Mouse (Mus musculus): Measurements from ENCODE around the gene Olfr235.
"Not testable (repeated sequence)": the region's sequence is repeated elsewhere in the genome, so short reads cannot be mapped to it uniquely, and the experiment has no call there.

The Olfr235 gene

DNA sequence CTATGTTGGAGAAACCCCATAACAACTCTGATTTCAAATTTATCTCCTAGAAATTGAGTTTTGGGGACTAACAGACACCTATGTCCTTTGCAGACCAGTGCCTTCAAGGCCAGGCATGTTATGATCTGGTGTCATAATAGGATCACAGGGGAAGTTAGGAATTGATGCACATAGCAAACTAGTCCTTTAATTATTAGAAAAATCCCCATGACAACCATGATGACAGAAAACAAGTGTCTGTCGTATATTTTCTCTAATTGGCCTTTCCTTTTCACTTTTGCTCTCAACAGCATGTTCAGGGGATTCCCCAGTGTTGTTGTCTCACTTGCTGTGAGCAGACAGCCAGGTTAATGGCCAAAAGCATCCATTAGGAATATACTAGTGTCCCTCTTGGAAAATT, at the start of gene Olfr235:
TSS of gene Olfr235 (plus strand) at position 301 of the 400 bp plus-strand sequence.
- DNase-seq, result no peak

DNA sequence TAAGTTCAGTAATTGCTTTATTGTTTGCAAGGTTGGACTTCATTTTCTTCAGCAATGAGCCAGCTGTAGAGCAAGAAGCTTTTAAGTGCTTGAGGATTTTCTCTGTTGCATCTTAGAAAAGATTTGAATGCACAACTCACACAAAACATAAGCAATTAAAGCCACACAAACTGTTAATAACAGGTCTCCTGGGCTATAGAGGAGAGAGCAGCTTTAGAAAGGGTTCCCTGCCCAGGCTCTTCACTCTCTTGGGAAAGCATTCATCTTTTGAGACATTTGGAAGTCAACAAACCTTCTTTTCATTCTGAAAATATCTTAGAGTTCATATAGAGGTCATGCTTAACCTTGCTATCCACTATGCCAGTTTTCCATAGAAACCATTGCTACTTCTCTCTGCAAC, 28.3 kb upstream of the Olfr235 start, which contains the start of gene Olfr1432:
TSS of gene Olfr1432 (minus strand) at position 101 of the 400 bp plus-strand sequence.
- not testable (repeated sequence) for DNase-seq

DNA sequence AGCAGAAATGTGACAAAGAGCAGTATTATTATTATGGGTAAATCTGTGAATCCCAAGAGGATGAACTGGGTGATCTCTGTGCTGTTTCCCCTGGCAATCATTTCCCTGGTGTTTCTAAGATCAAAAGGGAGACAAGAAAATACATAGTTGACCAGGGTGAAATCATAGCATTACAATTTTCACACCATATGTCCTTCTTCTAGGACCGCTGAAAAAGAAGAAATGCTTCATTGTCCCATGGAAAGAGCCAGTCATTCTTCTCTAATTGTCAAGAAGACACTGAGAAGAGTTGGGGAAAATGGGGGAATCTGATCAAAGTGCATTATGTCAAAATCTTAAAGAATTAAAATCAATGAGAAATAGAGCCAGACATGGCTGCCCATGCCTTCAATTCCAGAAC, 19.3 kb upstream of the Olfr235 start, which contains the start of gene Olfr262:
TSS of gene Olfr262 (minus strand) at position 101 of the 400 bp plus-strand sequence.
- no peak for DNase-seq

DNA sequence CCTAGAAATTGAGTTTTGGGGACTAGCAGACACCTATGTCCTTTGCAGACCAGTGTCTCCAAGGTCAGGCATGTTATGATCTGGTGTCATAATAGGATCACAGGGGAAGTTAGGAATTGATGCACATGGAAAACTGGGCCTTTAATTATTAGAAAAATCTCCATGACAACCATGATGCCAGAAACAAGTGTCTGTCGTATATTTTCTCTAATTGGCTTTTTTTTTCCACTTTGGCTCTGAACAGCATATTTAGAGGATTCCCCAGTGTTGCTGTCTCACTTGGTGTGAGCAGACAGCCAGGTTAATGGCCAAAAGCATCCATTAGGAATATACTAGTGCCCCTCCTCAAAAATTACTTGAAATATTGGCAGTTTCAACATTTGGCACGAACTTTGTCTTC, 18.7 kb downstream of the Olfr235 start, which contains the start of gene Olfr1434:
TSS of gene Olfr1434 (plus strand) at position 301 of the 400 bp plus-strand sequence.
- DNase-seq, result no peak

- no peak for DNase-seq
Observed at GRCm38 (mm10) chr19:12292979-12293378, 32.1 kb downstream of the Olfr235 start.

- not testable (repeated sequence) for DNase-seq
Observed at GRCm38 (mm10) chr19:12299030-12299429, 38.2 kb downstream of the Olfr235 start, which contains the start of gene Olfr1436. Olfr1436 (minus strand) TSS chr19:12299130.
